Mouse (Mus musculus): ENCODE results near the gene Dnajc17.

- TF ChIP-seq POLR2A (IDR thresholded peaks at IDR 0.05; ENCODE audit: control insufficient read depth, extremely low read depth, insufficient read depth, low read length, poor library complexity) (no peak), CTCF (IDR thresholded peaks at IDR 0.05; ENCODE audit: borderline replicate concordance, control insufficient read depth, extremely low read depth, insufficient read depth, low read length, poor library complexity) (no peak)
Measured at GRCm38 (mm10) chr2:119202914-119203453, 5.6 kb downstream of the Dnajc17 start.

Data from thymus, adult 2 months (tissue).